Mouse (Mus musculus): ENCODE measurements around the gene Hspa1l. TPM values are rescaled to one million over a fixed set of nuclear protein-coding genes. Genes with fewer than 3 reads are reported as not detected.
"Not testable (repeated sequence)": the region's sequence is repeated elsewhere in the genome, so short reads cannot be mapped to it uniquely, and the experiment has no call there.

The Hspa1l gene
- polyA plus RNA-seq, 1 experiment from 2014 or later, result 1.7 TPM

GRCm38 (mm10) chr17:34944362-34944761, 28.1 kb upstream of the Hspa1l start:
- no peaks in the 10 kb centered on the region for H3K79me2 ChIP-seq (ENCODE audit: inconsistent target)
- no peak overlapping the region for H3K27ac ChIP-seq

GRCm38 (mm10) chr17:34946486-34947140, 25.9 kb upstream of the Hspa1l start:
- WGBS (ENCODE audit: missing documents), result 94% methylated on average over 5 of the region's 5 CpGs
- Histone ChIP-seq H3K27ac (no peak overlapping the region), H3K36me3 (ENCODE audit: inconsistent target) (peaks cover 12% of the 10 kb centered on the region; the same call in 1 of the 2 replicates), H3K4me3 (ENCODE audit: inconsistent target) (no peak overlapping the region), H3K79me2 (ENCODE audit: inconsistent target) (peaks cover 6% of the 10 kb centered on the region)

More at GRCm38 (mm10) chr17:34944362-34944761, 28.1 kb upstream of the Hspa1l start:
- peaks cover under 1% of the 10 kb centered on the region; the same call in 1 of the 2 replicates for H3K36me3 ChIP-seq (ENCODE audit: inconsistent target)
- H3K4me3 ChIP-seq (ENCODE audit: inconsistent target), result no peak overlapping the region

GRCm38 (mm10) chr17:34947606-34948005, 24.9 kb upstream of the Hspa1l start:
- H3K27ac ChIP-seq, result no peak overlapping the region
- 30% methylated on average over 6 of the region's 8 CpGs for WGBS (ENCODE audit: missing documents)
- H3K36me3 ChIP-seq (ENCODE audit: inconsistent target), result peaks cover 12% of the 10 kb centered on the region; the same call in 1 of the 2 replicates
- no peak overlapping the region for H3K4me3 ChIP-seq (ENCODE audit: inconsistent target)
- H3K79me2 ChIP-seq (ENCODE audit: inconsistent target), result peaks cover 13% of the 10 kb centered on the region

- H3K4me3 ChIP-seq (ENCODE audit: inconsistent target); H3K27ac ChIP-seq: not testable (repeated sequence)
- Histone ChIP-seq H3K79me2 (ENCODE audit: inconsistent target) (peaks cover 13% of the 10 kb centered on the region), H3K36me3 (ENCODE audit: inconsistent target) (peaks cover 12% of the 10 kb centered on the region; the same call in 1 of the 2 replicates)
- WGBS (ENCODE audit: missing documents), result 96% methylated on average over 7 of the region's 9 CpGs
Observed at GRCm38 (mm10) chr17:34948721-34949552, 23.6 kb upstream of the Hspa1l start.

- WGBS (ENCODE audit: missing documents), result 80% methylated on average over 4 of the region's 4 CpGs
- peaks cover 13% of the 10 kb centered on the region for H3K79me2 ChIP-seq (ENCODE audit: inconsistent target)
- H3K4me3 ChIP-seq (ENCODE audit: inconsistent target), result no peak overlapping the region
- peaks cover 12% of the 10 kb centered on the region; the same call in 1 of the 2 replicates for H3K36me3 ChIP-seq (ENCODE audit: inconsistent target)
- no peak overlapping the region for H3K27ac ChIP-seq
Observed at GRCm38 (mm10) chr17:34949553-34949969, 22.9 kb upstream of the Hspa1l start.

GRCm38 (mm10) chr17:34950514-34951455, 21.7 kb upstream of the Hspa1l start:
- WGBS (ENCODE audit: missing documents), result 44% methylated on average over 10 of the region's 10 CpGs
- peaks cover 12% of the 10 kb centered on the region; the same call in 1 of the 2 replicates for H3K36me3 ChIP-seq (ENCODE audit: inconsistent target)
- peak overlapping the region; percentile 98 for H3K4me3 ChIP-seq (ENCODE audit: inconsistent target)
- peaks cover 13% of the 10 kb centered on the region for H3K79me2 ChIP-seq (ENCODE audit: inconsistent target)
- peak overlapping the region; percentile 81; the same call in 1 of the 2 replicates for H3K27ac ChIP-seq

GRCm38 (mm10) chr17:34951636-34952377, 20.7 kb upstream of the Hspa1l start:
- Histone ChIP-seq H3K36me3 (ENCODE audit: inconsistent target) (peaks cover 12% of the 10 kb centered on the region; the same call in 1 of the 2 replicates), H3K4me3 (ENCODE audit: inconsistent target) (peak overlapping the region; percentile 98), H3K79me2 (ENCODE audit: inconsistent target) (peaks cover 13% of the 10 kb centered on the region), H3K27ac (peak overlapping the region; percentile 81)
- under 1% methylated on average over 29 of the region's 29 CpGs for WGBS (ENCODE audit: missing documents)

- WGBS (ENCODE audit: missing documents), result under 1% methylated on average over 21 of the region's 23 CpGs
- H3K4me3 ChIP-seq (ENCODE audit: inconsistent target), result peak overlapping the region; percentile 98
- H3K27ac ChIP-seq, result peak overlapping the region; percentile 81
- H3K79me2 ChIP-seq (ENCODE audit: inconsistent target), result peaks cover 13% of the 10 kb centered on the region
- peaks cover 12% of the 10 kb centered on the region; the same call in 1 of the 2 replicates for H3K36me3 ChIP-seq (ENCODE audit: inconsistent target)
Observed at GRCm38 (mm10) chr17:34952378-34953040, 20.0 kb upstream of the Hspa1l start.

GRCm38 (mm10) chr17:34953258-34953657, 19.2 kb upstream of the Hspa1l start:
- 60% methylated on average over 3 of the region's 3 CpGs for WGBS (ENCODE audit: missing documents)
- 0 out of 2 replicates have a peak overlapping the region, but pooled peaks have one; percentile 81 for H3K27ac ChIP-seq
- peaks cover 12% of the 10 kb centered on the region; the same call in 1 of the 2 replicates for H3K36me3 ChIP-seq (ENCODE audit: inconsistent target)
- H3K79me2 ChIP-seq (ENCODE audit: inconsistent target), result peaks cover 13% of the 10 kb centered on the region
- no peak overlapping the region for H3K4me3 ChIP-seq (ENCODE audit: inconsistent target)

GRCm38 (mm10) chr17:34953904-34954303, 18.6 kb upstream of the Hspa1l start:
- peaks cover 12% of the 10 kb centered on the region; the same call in 1 of the 2 replicates for H3K36me3 ChIP-seq (ENCODE audit: inconsistent target)
- WGBS (ENCODE audit: missing documents), result 94% methylated on average over 3 of the region's 4 CpGs

GRCm38 (mm10) chr17:34954831-34955230, 17.7 kb upstream of the Hspa1l start:
- H3K27ac ChIP-seq, result no peak overlapping the region
- H3K36me3 ChIP-seq (ENCODE audit: inconsistent target), result peaks cover 7% of the 10 kb centered on the region; the same call in 1 of the 2 replicates
- peaks cover 13% of the 10 kb centered on the region for H3K79me2 ChIP-seq (ENCODE audit: inconsistent target)
- no peak overlapping the region for H3K4me3 ChIP-seq (ENCODE audit: inconsistent target)
- 89% methylated on average over 4 of the region's 4 CpGs for WGBS (ENCODE audit: missing documents)

More at GRCm38 (mm10) chr17:34953904-34954303, 18.6 kb upstream of the Hspa1l start:
- peaks cover 13% of the 10 kb centered on the region for H3K79me2 ChIP-seq (ENCODE audit: inconsistent target)
- H3K4me3 ChIP-seq (ENCODE audit: inconsistent target), result no peak overlapping the region
- no peak overlapping the region for H3K27ac ChIP-seq

- Histone ChIP-seq H3K27ac (no peak overlapping the region), H3K79me2 (ENCODE audit: inconsistent target) (peaks cover 13% of the 10 kb centered on the region), H3K4me3 (ENCODE audit: inconsistent target) (no peak overlapping the region), H3K36me3 (ENCODE audit: inconsistent target) (no peaks in the 10 kb centered on the region)
- WGBS (ENCODE audit: missing documents), result 84% methylated on average over 3 of the region's 3 CpGs
Observed at GRCm38 (mm10) chr17:34955884-34956283, 16.6 kb upstream of the Hspa1l start.

- no peaks in the 10 kb centered on the region for H3K36me3 ChIP-seq (ENCODE audit: inconsistent target)
- H3K27ac ChIP-seq, result no peak overlapping the region
- WGBS (ENCODE audit: missing documents), result 45% methylated on average over 1 of the region's 1 CpGs
- no peak overlapping the region for H3K4me3 ChIP-seq (ENCODE audit: inconsistent target)
- peaks cover 10% of the 10 kb centered on the region for H3K79me2 ChIP-seq (ENCODE audit: inconsistent target)
Observed at GRCm38 (mm10) chr17:34956340-34956739, 16.2 kb upstream of the Hspa1l start.

Measured in macrophage (primary cell).